Comparison of ENCODE assay signal across 19 mouse cellular contexts in the genomic region with DNA sequence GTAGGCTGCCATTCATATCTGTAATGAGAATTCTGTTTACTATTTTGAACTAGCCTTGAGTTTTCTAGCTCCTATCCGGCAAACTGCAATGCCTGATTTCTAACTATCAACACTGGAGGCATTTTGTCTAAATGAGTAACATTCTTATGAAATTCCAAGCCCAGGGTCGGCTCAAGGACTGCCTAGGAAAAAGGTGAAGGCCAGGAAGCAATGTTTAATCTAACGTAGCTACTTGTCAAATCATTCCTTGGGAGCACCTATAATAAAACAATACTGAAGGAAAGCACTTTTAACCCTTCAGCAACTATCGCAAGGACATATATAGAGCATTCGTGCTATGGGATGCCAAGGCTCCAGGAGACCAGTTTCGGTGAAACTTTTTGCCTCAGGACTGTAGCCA. TPM values are rescaled to one million over a fixed set of nuclear protein-coding genes. Genes with fewer than 3 reads are reported as not detected.
A peak's percentile ranks its signal among the peaks of the same experiment; 100 is the strongest.
DNase-seq lines count a peak whose midpoint lies in the region; ATAC-seq lines count a peak whose summit lies in the region.
"Had no signal": no experiment of that assay in that cellular context is flagged by ENCODE, and none has a peak within 500 bp of the region (broad histone marks: within the 10 kb centered on the region; RNA-seq: fewer than 3 reads in every experiment).

No protein-coding gene starts in this region.

- H3K4me1 ChIP-seq in heart, embryonic 12.5 days (replicated peaks): no peaks in the 10 kb centered on the region
- H3K4me1 ChIP-seq: embryonic facial prominence, embryonic 10.5 days; embryonic facial prominence, embryonic 12.5 days; forebrain, embryonic 10.5 days; forebrain, embryonic 12.5 days had no signal

- no peaks in the 10 kb centered on the region for H3K27me3 ChIP-seq in heart, embryonic 12.5 days (replicated peaks)
- H3K27me3 ChIP-seq: embryonic facial prominence, embryonic 12.5 days; forebrain, embryonic 12.5 days had no signal

- no peak overlapping the region for H3K4me2 ChIP-seq in heart, embryonic 12.5 days
- H3K4me2 ChIP-seq: embryonic facial prominence, embryonic 12.5 days; forebrain, embryonic 12.5 days had no signal

- no peaks in the 10 kb centered on the region for H3K36me3 ChIP-seq in heart, embryonic 12.5 days
- H3K36me3 ChIP-seq: embryonic facial prominence, embryonic 10.5 days; embryonic facial prominence, embryonic 12.5 days; forebrain, embryonic 10.5 days; forebrain, embryonic 12.5 days had no signal

- 0 out of 2 replicates have a peak, but pooled peaks cover 3% of the 10 kb centered on the region for H3K9me3 ChIP-seq in heart, embryonic 12.5 days (replicated peaks)
- H3K9me3 ChIP-seq: embryonic facial prominence, embryonic 10.5 days; embryonic facial prominence, embryonic 12.5 days; forebrain, embryonic 10.5 days; forebrain, embryonic 12.5 days had no signal

- no peak overlapping the region for H3K9ac ChIP-seq in heart, embryonic 12.5 days
- H3K9ac ChIP-seq: embryonic facial prominence, embryonic 12.5 days; forebrain, embryonic 12.5 days had no signal

- 85% methylated on average over 6 of the region's 6 CpGs for WGBS in heart, embryonic 12.5 days

- DNase-seq in adrenal gland, adult 2 months: peak; percentile 72
- no peak for DNase-seq in adrenal gland, postnatal 25 days
- peak; percentile 66 for DNase-seq in heart, adult 11 months
- peak; percentile 42 for DNase-seq in adrenal gland, postnatal 14 days
- DNase-seq in layer of hippocampus, adult 8-10 months (ENCODE audit: low spot score in 2 of 2): no peak
- DNase-seq: cerebellum, adult 11-12 months; cerebellum, adult 2 months; cerebellum, adult 9-10 months; cerebellum, postnatal 10 days; cerebellum, postnatal 25 days had no signal

- no peak for ATAC-seq in heart, embryonic 12.5 days (ENCODE audit: insufficient number of reproducible peaks, low FRiP score)
- ATAC-seq in erythroblast, adult 5-6 weeks (replicated peaks; ENCODE audit: low FRiP score, poor library complexity, severe bottlenecking): no peak
- ATAC-seq: forebrain, embryonic 14.5 days; forebrain, embryonic 16.5 days had no signal

- no peak overlapping the region for H3K27ac ChIP-seq in heart, embryonic 12.5 days (ENCODE audit: poor library complexity, severe bottlenecking)
- H3K27ac ChIP-seq: embryonic facial prominence, embryonic 10.5 days; embryonic facial prominence, embryonic 12.5 days; forebrain, embryonic 10.5 days; forebrain, embryonic 12.5 days had no signal

- no peak overlapping the region for H3K4me3 ChIP-seq in heart, embryonic 12.5 days
- H3K4me3 ChIP-seq: embryonic facial prominence, embryonic 10.5 days; embryonic facial prominence, embryonic 12.5 days; erythroblast, embryonic 14.5 days; forebrain, embryonic 10.5 days; forebrain, embryonic 12.5 days had no signal

RNA-seq across cellular contexts. Expression of a gene that starts 8.6 kb away (rescaled TPM):
- 10 to 100 TPM; 19.2 to 22.4 TPM for total RNA-seq in adrenal gland, adult 2 months (2021)
- polyA plus RNA-seq in adrenal gland, adult 2 months (2012; rRNA removed): 13.2 and 14.2 TPM in 2 replicates
- 25.4 and 27.3 TPM in 2 replicates for total RNA-seq in adrenal gland, postnatal 25 days (2021)
- 29.9 and 31.0 TPM in 2 replicates for polyA plus RNA-seq in heart, embryonic 12.5 days (2016; fragmentation: Nextera tagmentation; extraction: Ambion mirVana)
- total RNA-seq in adrenal gland, postnatal 14 days (2021): 18.3 and 19.7 TPM in 2 replicates
- total RNA-seq in layer of hippocampus, adult 8-10 months (2022): 1 to 10 TPM; 8.5 to 9.7 (median 8.9) TPM
- 1.3 and 2.3 TPM in 2 replicates for total RNA-seq in erythroblast, adult 5-6 weeks (2015; ENCODE audit: low replicate concordance)
- 1.8 and 2.8 TPM in 2 replicates for total RNA-seq in erythroblast, adult 5-6 weeks (2017; ENCODE audit: low replicate concordance)

Comparison
In these comparisons a context has a peak if more than half of its experiments do, and no peak if none do; other contexts are left out.
1. DNase-seq: peak in adrenal gland, adult 2 months (single experiment), heart, adult 11 months (single experiment) and adrenal gland, postnatal 14 days (single experiment); none in adrenal gland, postnatal 25 days (single experiment) and layer of hippocampus, adult 8-10 months (0 of 2).